Mouse (Mus musculus) hindbrain, embryonic 14.5 days (tissue): ENCODE measurements around the gene Sec23a. TPM values are rescaled to one million over a fixed set of nuclear protein-coding genes. Genes with fewer than 3 reads are reported as not detected.

ENCODE experiments used
- ATAC-seq: fragments of 200-750 bp; cut with Nextera tagmentation; 2 replicates; pipeline ENCODE4 v1.8.0; 2017; ENCODE audit warnings: moderate number of reproducible peaks, mild to moderate bottlenecking, moderate TSS enrichment, moderate library complexity; ENCODE audit not compliant: low FRiP score
- DNase-seq: peaks from one replicate; pipeline ENCODE4 v3.0.0-alpha.2; 2015; ENCODE audit warnings: low spot score
- H3K27ac ChIP-seq: fragments of 300-500 bp; sonication (generic); 2 replicates; pipeline ENCODE4 v1.5.1; 2014; ENCODE audit warnings: mild to moderate bottlenecking, moderate library complexity
- H3K27me3 ChIP-seq: fragments of 300-500 bp; sonication (generic); 2 replicates; pipeline ENCODE4 v1.6.1; 2014; ENCODE audit warnings: mild to moderate bottlenecking, low read length, mixed read lengths; ENCODE audit not compliant: control insufficient read depth, insufficient read depth
- H3K36me3 ChIP-seq: fragments of 300-500 bp; sonication (generic); replicated peaks from 2 replicates; pipeline ENCODE4 v1.6.1; 2014; ENCODE audit not compliant: control insufficient read depth, insufficient read depth
- H3K4me1 ChIP-seq: fragments of 300-500 bp; sonication (generic); replicated peaks from 2 replicates; pipeline ENCODE4 v1.6.1; 2014; ENCODE audit warnings: antibody characterized with exemption, low read length, mixed read lengths; ENCODE audit not compliant: control insufficient read depth, insufficient read depth
- H3K4me2 ChIP-seq: fragments of 300-500 bp; sonication (generic); replicated peaks from 2 replicates; pipeline ENCODE4 v1.6.1; 2014; ENCODE audit warnings: mild to moderate bottlenecking, moderate library complexity
- H3K4me3 ChIP-seq: fragments of 300-500 bp; sonication (generic); replicated peaks from 2 replicates; pipeline ENCODE4 v1.5.1; 2014; ENCODE audit warnings: mild to moderate bottlenecking, low read length
- H3K9ac ChIP-seq: fragments of 300-500 bp; sonication (generic); 2 replicates; pipeline ENCODE4 v1.6.1; 2014
- H3K9me3 ChIP-seq: fragments of 300-500 bp; sonication (generic); 2 replicates; pipeline ENCODE4 v1.6.1; 2016; ENCODE audit warnings: low read length; ENCODE audit not compliant: control insufficient read depth
- whole genome bisulfite sequencing: fragments of 180-500 bp; shearing (Covaris S2); extraction: QIAGEN DNeasy Blood & Tissue Kit; methylation state at CpG from one replicate; pipeline ENCODE4 v1.1.7; 2014; 5-methylcytosine and 5-hydroxymethylcytosine counted together
- polyA plus RNA-seq: library from polyadenylated mRNA; unstranded; fragments of >200 nt; fragmentation: Nextera tagmentation; extraction: Ambion mirVana; gene quantifications from 2 replicates; pipeline ENCODE4 v1.2.1, GENCODE M21; 2014

Sec23a gene
- polyA plus RNA-seq, 1 experiment from 2014 or later: 130 TPM

GRCm38 (mm10) chr12:58947231-58947630 lies 64.6 kb downstream of the Sec23a start:
- no peaks in the 10 kb centered on the region for H3K36me3 ChIP-seq
- H3K4me3 ChIP-seq: no peak overlapping the region
- H3K27me3 ChIP-seq: no peaks in the 10 kb centered on the region
- 30% methylated on average over 4 of the region's 4 CpGs for WGBS
- DNase-seq (peak; percentile 79), ATAC-seq (no peak)
- H3K4me2 ChIP-seq: no peak overlapping the region
- no peak overlapping the region for H3K27ac ChIP-seq
- H3K4me1 ChIP-seq: no peaks in the 10 kb centered on the region
- no peak overlapping the region for H3K9ac ChIP-seq
- no peaks in the 10 kb centered on the region for H3K9me3 ChIP-seq

- Histone ChIP-seq H3K4me1 (no peaks in the 10 kb centered on the region), H3K27ac (no peak overlapping the region), H3K4me3 (no peak overlapping the region), H3K4me2 (no peak overlapping the region), H3K36me3 (no peaks in the 10 kb centered on the region), H3K9me3 (no peaks in the 10 kb centered on the region), H3K9ac (no peak overlapping the region), H3K27me3 (no peaks in the 10 kb centered on the region)
- DNase-seq (no peak), ATAC-seq (no peak)
- 88% methylated on average over 4 of the region's 4 CpGs for WGBS
These were observed 69.3 kb downstream of the Sec23a start for GRCm38 (mm10) chr12:58942544-58942943.

GRCm38 (mm10) chr12:58934580-58934979 lies 77.2 kb downstream of the Sec23a start:
- no peak overlapping the region for H3K4me2 ChIP-seq
- ATAC-seq (no peak), DNase-seq (no peak)
- no peak overlapping the region for H3K9ac ChIP-seq
- no peak overlapping the region for H3K27ac ChIP-seq
- WGBS: 85% methylated on average over 4 of the region's 4 CpGs
- H3K36me3 ChIP-seq: no peaks in the 10 kb centered on the region
- H3K4me1 ChIP-seq: no peaks in the 10 kb centered on the region
- no peaks in the 10 kb centered on the region for H3K27me3 ChIP-seq
- H3K4me3 ChIP-seq: no peak overlapping the region
- no peaks in the 10 kb centered on the region for H3K9me3 ChIP-seq

GRCm38 (mm10) chr12:58924996-58925395 lies 86.8 kb downstream of the Sec23a start:
- WGBS: 87% methylated on average over 15 of the region's 15 CpGs

GRCm38 (mm10) chr12:58924025-58924424 lies 87.8 kb downstream of the Sec23a start:
- 76% methylated on average over 3 of the region's 3 CpGs for WGBS
- H3K4me3 ChIP-seq: no peak overlapping the region
- no peaks in the 10 kb centered on the region for H3K36me3 ChIP-seq
- H3K27me3 ChIP-seq: no peaks in the 10 kb centered on the region
- no peak overlapping the region for H3K27ac ChIP-seq
- DNase-seq (peak; percentile 68), ATAC-seq (no peak)
- no peak overlapping the region for H3K4me2 ChIP-seq
- no peaks in the 10 kb centered on the region for H3K9me3 ChIP-seq
- no peak overlapping the region for H3K9ac ChIP-seq
- no peaks in the 10 kb centered on the region for H3K4me1 ChIP-seq

More at GRCm38 (mm10) chr12:58924996-58925395, 86.8 kb downstream of the Sec23a start:
- no peak for ATAC-seq
- Histone ChIP-seq H3K27me3 (no peaks in the 10 kb centered on the region), H3K4me1 (no peaks in the 10 kb centered on the region), H3K4me2 (no peak overlapping the region), H3K9me3 (no peaks in the 10 kb centered on the region), H3K4me3 (no peak overlapping the region), H3K36me3 (no peaks in the 10 kb centered on the region), H3K27ac (no peak overlapping the region), H3K9ac (no peak overlapping the region)
- no peak for DNase-seq

- Histone ChIP-seq H3K27ac (no peak overlapping the region), H3K9ac (no peak overlapping the region), H3K27me3 (no peaks in the 10 kb centered on the region), H3K4me2 (no peak overlapping the region), H3K4me1 (no peaks in the 10 kb centered on the region), H3K36me3 (no peaks in the 10 kb centered on the region), H3K4me3 (no peak overlapping the region), H3K9me3 (no peaks in the 10 kb centered on the region)
- no peak for DNase-seq
- ATAC-seq: no peak
- WGBS: 83% methylated on average over 6 of the region's 6 CpGs
These were observed 91.0 kb downstream of the Sec23a start for GRCm38 (mm10) chr12:58920775-58921174.

- Histone ChIP-seq H3K4me2 (no peak overlapping the region), H3K27me3 (no peaks in the 10 kb centered on the region), H3K36me3 (no peaks in the 10 kb centered on the region), H3K9me3 (no peaks in the 10 kb centered on the region), H3K4me3 (no peak overlapping the region), H3K27ac (no peak overlapping the region), H3K4me1 (no peaks in the 10 kb centered on the region), H3K9ac (no peak overlapping the region)
- no peak for ATAC-seq
- 79% methylated on average over 3 of the region's 3 CpGs for WGBS
- DNase-seq: no peak
These were observed 92.3 kb downstream of the Sec23a start for GRCm38 (mm10) chr12:58919516-58919915.

- 87% methylated on average over 4 of the region's 4 CpGs for WGBS
These were observed 102.0 kb downstream of the Sec23a start for GRCm38 (mm10) chr12:58909826-58910225.

More at GRCm38 (mm10) chr12:58909826-58910225, 102.0 kb downstream of the Sec23a start:
- H3K27me3 ChIP-seq: no peaks in the 10 kb centered on the region
- no peak for ATAC-seq
- no peak overlapping the region for H3K9ac ChIP-seq
- H3K4me2 ChIP-seq: no peak overlapping the region
- H3K9me3 ChIP-seq: no peaks in the 10 kb centered on the region
- no peak for DNase-seq
- no peak overlapping the region for H3K4me3 ChIP-seq
- no peak overlapping the region for H3K27ac ChIP-seq
- H3K36me3 ChIP-seq: no peaks in the 10 kb centered on the region
- H3K4me1 ChIP-seq: no peaks in the 10 kb centered on the region
